ENCODE assay signal across 8 mouse cellular contexts in genomic region chr6:39478509-39479150, GRCm38 (mm10). TPM values are rescaled to one million over a fixed set of nuclear protein-coding genes. Genes with fewer than 3 reads are reported as not detected.
DNase-seq lines count a peak whose midpoint lies in the region; ATAC-seq lines count a peak whose summit lies in the region.

No protein-coding gene starts in this region.

- H3K4me1 ChIP-seq in intestine, embryonic 15.5 days (replicated peaks) = peaks cover 11% of the 10 kb centered on the region

- H3K9ac ChIP-seq in intestine, embryonic 15.5 days = no peak overlapping the region

- peaks cover 8% of the 10 kb centered on the region for H3K36me3 ChIP-seq in intestine, embryonic 15.5 days

- no peak for DNase-seq in frontal cortex, postnatal 25 days (ENCODE audit: low spot score in 2 of 2)
- DNase-seq in adipocyte (ENCODE audit: low spot score) = peak; percentile 94
- DNase-seq in gastrocnemius, postnatal 10 days = peak; percentile 86
- peak; percentile 73 to 75 for DNase-seq in layer of hippocampus, postnatal 10 days (ENCODE audit: low spot score in 2 of 2)
- DNase-seq in skeletal muscle tissue, adult 2 months (ENCODE audit: low read depth, low spot score) = peak; percentile 61
- DNase-seq in ovary, adult 18-20 months (ENCODE audit: low spot score) = no peak

- H3K4me3 ChIP-seq in intestine, embryonic 15.5 days (replicated peaks) = no peak overlapping the region

- no peaks in the 10 kb centered on the region for H3K27me3 ChIP-seq in intestine, embryonic 15.5 days (replicated peaks)

- H3K9me3 ChIP-seq in intestine, embryonic 15.5 days = no peaks in the 10 kb centered on the region

- peak; percentile 77 for ATAC-seq in frontal cortex, adult (ENCODE audit: low TSS enrichment)
- no peak for ATAC-seq in intestine, embryonic 15.5 days

- H3K27ac ChIP-seq in intestine, embryonic 15.5 days = no peak overlapping the region

- H3K4me2 ChIP-seq in intestine, embryonic 15.5 days (replicated peaks) = no peak overlapping the region

- WGBS in intestine, embryonic 15.5 days = 61% methylated on average over 8 of the region's 8 CpGs

RNA-seq across cellular contexts. Expression of gene Mkrn1, which starts 58.4 kb away (rescaled TPM):
- 10 to 100 TPM; 30.4 to 31.8 TPM for total RNA-seq in gastrocnemius, postnatal 10 days (2021)
- total RNA-seq in layer of hippocampus, postnatal 10 days (2021) = 100 to 1,000 TPM; 163 to 165 TPM
- polyA plus RNA-seq in intestine, embryonic 15.5 days (2015; fragmentation: Nextera tagmentation; extraction: Ambion mirVana) = 59.3 and 64.8 TPM in 2 replicates

Comparison
In these comparisons a context has a peak if more than half of its experiments do, and no peak if none do; other contexts are left out.
1. DNase-seq: peak in adipocyte (single experiment), gastrocnemius, postnatal 10 days (single experiment), layer of hippocampus, postnatal 10 days (2 of 2) and skeletal muscle tissue, adult 2 months (single experiment); none in frontal cortex, postnatal 25 days (0 of 2) and ovary, adult 18-20 months (single experiment).
2. RNA of gene Mkrn1, which starts 58.4 kb away (total RNA-seq): 163 to 165 TPM in layer of hippocampus, postnatal 10 days; 30.4 to 31.8 TPM in gastrocnemius, postnatal 10 days; every median in the first group is over 4 times any median in the second.